Mouse (Mus musculus): ENCODE measurements around the gene Slc9a9. TPM values are rescaled to one million over a fixed set of nuclear protein-coding genes. Genes with fewer than 3 reads are reported as not detected.
A peak's percentile ranks its signal among the peaks of the same experiment; 100 is the strongest.

Slc9a9 gene
- polyA plus RNA-seq, 1 experiment = 8.9 TPM

- Histone ChIP-seq H3K27ac (ENCODE audit: insufficient read depth, low read length) (no peak overlapping the region), H3K4me3 (replicated peaks; ENCODE audit: insufficient read depth, low read depth, low read length) (no peak overlapping the region), H3K4me1 (ENCODE audit: control insufficient read depth, insufficient read depth, low read length) (no peaks in the 10 kb centered on the region; the same call in 1 of the 2 replicates), H3K27me3 (ENCODE audit: control insufficient read depth, insufficient read depth, low read length) (no peaks in the 10 kb centered on the region)
- WGBS = 63% methylated on average over 7 of the region's 7 CpGs
- peak; percentile 20 to 32 for DNase-seq
- TF ChIP-seq CTCF (IDR thresholded peaks at IDR 0.05; ENCODE audit: borderline replicate concordance, insufficient read depth, low read depth, low read length) (no peak), POLR2A (IDR thresholded peaks at IDR 0.05; ENCODE audit: borderline replicate concordance, insufficient read depth, low read length) (no peak)
These were observed 538.0 kb downstream of the Slc9a9 start for GRCm38 (mm10) chr9:95207661-95208060.

- TF ChIP-seq POLR2A (IDR thresholded peaks at IDR 0.05; ENCODE audit: borderline replicate concordance, insufficient read depth, low read length) (no peak), CTCF (IDR thresholded peaks at IDR 0.05; ENCODE audit: borderline replicate concordance, insufficient read depth, low read depth, low read length) (no peak)
- peak; percentile 30 to 54 for DNase-seq
- Histone ChIP-seq H3K4me1 (ENCODE audit: control insufficient read depth, insufficient read depth, low read length) (no peaks in the 10 kb centered on the region; the same call in 1 of the 2 replicates), H3K27ac (ENCODE audit: insufficient read depth, low read length) (no peak overlapping the region), H3K4me3 (replicated peaks; ENCODE audit: insufficient read depth, low read depth, low read length) (no peak overlapping the region), H3K27me3 (ENCODE audit: control insufficient read depth, insufficient read depth, low read length) (no peaks in the 10 kb centered on the region)
- WGBS = 39% methylated on average over 4 of the region's 4 CpGs
These were observed 539.0 kb downstream of the Slc9a9 start for GRCm38 (mm10) chr9:95208681-95209080.

GRCm38 (mm10) chr9:95220009-95220408 lies 550.3 kb downstream of the Slc9a9 start:
- TF ChIP-seq CTCF (IDR thresholded peaks at IDR 0.05; ENCODE audit: borderline replicate concordance, insufficient read depth, low read depth, low read length) (no peak), POLR2A (IDR thresholded peaks at IDR 0.05; ENCODE audit: borderline replicate concordance, insufficient read depth, low read length) (no peak)
- Histone ChIP-seq H3K27me3 (ENCODE audit: control insufficient read depth, insufficient read depth, low read length) (no peaks in the 10 kb centered on the region), H3K4me3 (replicated peaks; ENCODE audit: insufficient read depth, low read depth, low read length) (no peak overlapping the region), H3K4me1 (ENCODE audit: control insufficient read depth, insufficient read depth, low read length) (no peaks in the 10 kb centered on the region), H3K27ac (ENCODE audit: insufficient read depth, low read length) (no peak overlapping the region)
- WGBS = 70% methylated on average over 3 of the region's 3 CpGs
- DNase-seq = no peak

- H3K4me1 ChIP-seq (ENCODE audit: control insufficient read depth, insufficient read depth, low read length) = no peaks in the 10 kb centered on the region
- H3K27me3 ChIP-seq (ENCODE audit: control insufficient read depth, insufficient read depth, low read length) = no peaks in the 10 kb centered on the region
- no peak overlapping the region for H3K27ac ChIP-seq (ENCODE audit: insufficient read depth, low read length)
- no peak overlapping the region for H3K4me3 ChIP-seq (replicated peaks; ENCODE audit: insufficient read depth, low read depth, low read length)
- 93% methylated on average over 5 of the region's 5 CpGs for WGBS
- no peak for DNase-seq
- TF ChIP-seq CTCF (IDR thresholded peaks at IDR 0.05; ENCODE audit: borderline replicate concordance, insufficient read depth, low read depth, low read length) = no peak
- TF ChIP-seq POLR2A (IDR thresholded peaks at IDR 0.05; ENCODE audit: borderline replicate concordance, insufficient read depth, low read length) = no peak
These were observed 551.6 kb downstream of the Slc9a9 start for GRCm38 (mm10) chr9:95221310-95221709.

GRCm38 (mm10) chr9:95226986-95227385 lies 557.3 kb downstream of the Slc9a9 start:
- Histone ChIP-seq H3K27me3 (ENCODE audit: control insufficient read depth, insufficient read depth, low read length) (no peaks in the 10 kb centered on the region), H3K4me3 (replicated peaks; ENCODE audit: insufficient read depth, low read depth, low read length) (no peak overlapping the region), H3K27ac (ENCODE audit: insufficient read depth, low read length) (no peak overlapping the region), H3K4me1 (ENCODE audit: control insufficient read depth, insufficient read depth, low read length) (peaks cover 16% of the 10 kb centered on the region)
- WGBS = 95% methylated on average over 4 of the region's 4 CpGs
- no peak for DNase-seq
- TF ChIP-seq POLR2A (IDR thresholded peaks at IDR 0.05; ENCODE audit: borderline replicate concordance, insufficient read depth, low read length) (no peak), CTCF (IDR thresholded peaks at IDR 0.05; ENCODE audit: borderline replicate concordance, insufficient read depth, low read depth, low read length) (no peak)

GRCm38 (mm10) chr9:95228123-95228522 lies 558.4 kb downstream of the Slc9a9 start:
- Histone ChIP-seq H3K4me1 (ENCODE audit: control insufficient read depth, insufficient read depth, low read length) (peaks cover 16% of the 10 kb centered on the region), H3K27ac (ENCODE audit: insufficient read depth, low read length) (no peak overlapping the region), H3K4me3 (replicated peaks; ENCODE audit: insufficient read depth, low read depth, low read length) (no peak overlapping the region), H3K27me3 (ENCODE audit: control insufficient read depth, insufficient read depth, low read length) (no peaks in the 10 kb centered on the region)
- TF ChIP-seq CTCF (IDR thresholded peaks at IDR 0.05; ENCODE audit: borderline replicate concordance, insufficient read depth, low read depth, low read length) (no peak), POLR2A (IDR thresholded peaks at IDR 0.05; ENCODE audit: borderline replicate concordance, insufficient read depth, low read length) (no peak)
- DNase-seq = no peak
- WGBS = 97% methylated on average over 1 of the region's 1 CpGs

- WGBS = 39% methylated on average over 2 of the region's 2 CpGs
- TF ChIP-seq POLR2A (IDR thresholded peaks at IDR 0.05; ENCODE audit: borderline replicate concordance, insufficient read depth, low read length) = no peak
- TF ChIP-seq CTCF (IDR thresholded peaks at IDR 0.05; ENCODE audit: borderline replicate concordance, insufficient read depth, low read depth, low read length) = no peak
These were observed 559.4 kb downstream of the Slc9a9 start for GRCm38 (mm10) chr9:95229147-95229546.

GRCm38 (mm10) chr9:95239900-95240299 lies 570.2 kb downstream of the Slc9a9 start:
- peak in 1 of 2 experiments; percentile 13 for DNase-seq
- no peak overlapping the region for H3K4me3 ChIP-seq (replicated peaks; ENCODE audit: insufficient read depth, low read depth, low read length)
- TF ChIP-seq CTCF (IDR thresholded peaks at IDR 0.05; ENCODE audit: borderline replicate concordance, insufficient read depth, low read depth, low read length) = no peak
- no peak for TF ChIP-seq POLR2A (IDR thresholded peaks at IDR 0.05; ENCODE audit: borderline replicate concordance, insufficient read depth, low read length)
- peaks cover 8% of the 10 kb centered on the region for H3K4me1 ChIP-seq (ENCODE audit: control insufficient read depth, insufficient read depth, low read length)
- H3K27me3 ChIP-seq (ENCODE audit: control insufficient read depth, insufficient read depth, low read length) = no peaks in the 10 kb centered on the region
- no peak overlapping the region for H3K27ac ChIP-seq (ENCODE audit: insufficient read depth, low read length)

More at GRCm38 (mm10) chr9:95229147-95229546, 559.4 kb downstream of the Slc9a9 start:
- Histone ChIP-seq H3K27me3 (ENCODE audit: control insufficient read depth, insufficient read depth, low read length) (no peaks in the 10 kb centered on the region), H3K27ac (ENCODE audit: insufficient read depth, low read length) (no peak overlapping the region), H3K4me3 (replicated peaks; ENCODE audit: insufficient read depth, low read depth, low read length) (no peak overlapping the region), H3K4me1 (ENCODE audit: control insufficient read depth, insufficient read depth, low read length) (peaks cover 16% of the 10 kb centered on the region)
- DNase-seq = peak; percentile 67 to 82

All from cerebellum, adult 2 months (tissue).